Mouse (Mus musculus) intestine, embryonic 16.5 days (tissue): ENCODE measurements at regions not wholly inside any gene's neighbourhood (a gene's known extent, or its start where the extent isn't known, plus 50 kb on each side); places are given as distances from the start of the nearest gene placed in this dataset.

Source experiments
- ATAC-seq: fragments of 200-750 bp; cut with Nextera tagmentation; 2 replicates; pipeline ENCODE4 v1.8.0; 2017; ENCODE audit warnings: moderate TSS enrichment, moderate library complexity
- H3K27ac ChIP-seq: fragments of 300-500 bp; sonication (generic); 2 replicates; pipeline ENCODE4 v1.5.1; 2014; ENCODE audit warnings: mild to moderate bottlenecking, low read length
- H3K27me3 ChIP-seq: fragments of 300-500 bp; sonication (generic); replicated peaks from 2 replicates; pipeline ENCODE4 v1.6.1; 2014; ENCODE audit warnings: low read length, control low read depth, mixed read lengths; ENCODE audit not compliant: control insufficient read depth, insufficient read depth
- H3K36me3 ChIP-seq: fragments of 300-500 bp; sonication (generic); 2 replicates; pipeline ENCODE4 v1.6.1; 2014; ENCODE audit warnings: low read length, control low read depth; ENCODE audit not compliant: control insufficient read depth, insufficient read depth
- H3K4me1 ChIP-seq: fragments of 300-500 bp; sonication (generic); 2 replicates; pipeline ENCODE4 v1.6.1; 2014; ENCODE audit warnings: low read length, control low read depth, mixed read lengths; ENCODE audit not compliant: control insufficient read depth, insufficient read depth
- H3K4me2 ChIP-seq: fragments of 300-500 bp; sonication (generic); 2 replicates; pipeline ENCODE4 v1.6.1; 2014; ENCODE audit warnings: low read depth, low read length, control low read depth
- H3K4me3 ChIP-seq: fragments of 300-500 bp; sonication (generic); 2 replicates; pipeline ENCODE4 v1.5.1; 2014; ENCODE audit warnings: mild to moderate bottlenecking, low read length
- H3K9ac ChIP-seq: fragments of 300-500 bp; sonication (generic); 2 replicates; pipeline ENCODE4 v1.6.1; 2014; ENCODE audit warnings: low read depth, low read length
- H3K9me3 ChIP-seq: fragments of 300-500 bp; sonication (generic); 2 replicates; pipeline ENCODE4 v1.6.1; 2016; ENCODE audit warnings: low read length, control low read depth; ENCODE audit not compliant: control insufficient read depth
- WGBS: fragments of 180-500 bp; shearing (Covaris S2); extraction: QIAGEN DNeasy Blood & Tissue Kit; methylation state at CpG from one replicate; pipeline ENCODE4 v1.1.7; 2014; 5-methylcytosine and 5-hydroxymethylcytosine counted together

- Histone ChIP-seq H3K27me3 (no peaks in the 10 kb centered on the region), H3K4me1 (no peaks in the 10 kb centered on the region), H3K4me3 (no peak overlapping the region), H3K9ac (no peak overlapping the region), H3K27ac (no peak overlapping the region), H3K9me3 (no peaks in the 10 kb centered on the region), H3K36me3 (no peaks in the 10 kb centered on the region), H3K4me2 (no peak overlapping the region)
- ATAC-seq, result no peak
- 73% methylated on average over 12 of the region's 12 CpGs for WGBS
Observed at GRCm38 (mm10) chr8:44744991-44745658, 190.1 kb upstream of the Fat1 start.

- H3K36me3 ChIP-seq, result no peaks in the 10 kb centered on the region
- no peaks in the 10 kb centered on the region for H3K4me1 ChIP-seq
- 73% methylated on average over 6 of the region's 6 CpGs for WGBS
- no peaks in the 10 kb centered on the region for H3K27me3 ChIP-seq
- H3K9ac ChIP-seq, result no peak overlapping the region
- no peak overlapping the region for H3K27ac ChIP-seq
- ATAC-seq, result no peak
- no peak overlapping the region for H3K4me3 ChIP-seq
- no peaks in the 10 kb centered on the region for H3K9me3 ChIP-seq
- no peak overlapping the region for H3K4me2 ChIP-seq
Observed at GRCm38 (mm10) chr8:44758727-44759126, 176.5 kb upstream of the Fat1 start.

GRCm38 (mm10) chr8:44762731-44763130 is 172.5 kb upstream of the Fat1 start:
- Histone ChIP-seq H3K4me1 (peaks cover 3% of the 10 kb centered on the region; the same call in 1 of the 2 replicates), H3K9me3 (no peaks in the 10 kb centered on the region), H3K27me3 (no peaks in the 10 kb centered on the region), H3K27ac (no peak overlapping the region), H3K9ac (no peak overlapping the region), H3K36me3 (no peaks in the 10 kb centered on the region), H3K4me2 (no peak overlapping the region), H3K4me3 (no peak overlapping the region)
- 85% methylated on average over 10 of the region's 10 CpGs for WGBS
- no peak for ATAC-seq

GRCm38 (mm10) chr8:44765194-44765593 is 170.1 kb upstream of the Fat1 start:
- Histone ChIP-seq H3K4me2 (no peak overlapping the region), H3K27ac (no peak overlapping the region), H3K27me3 (no peaks in the 10 kb centered on the region), H3K36me3 (no peaks in the 10 kb centered on the region), H3K9ac (no peak overlapping the region), H3K4me3 (no peak overlapping the region), H3K4me1 (peaks cover 3% of the 10 kb centered on the region; the same call in 1 of the 2 replicates), H3K9me3 (no peaks in the 10 kb centered on the region)
- peak; percentile 73 for ATAC-seq
- 52% methylated on average over 4 of the region's 4 CpGs for WGBS

- Histone ChIP-seq H3K27me3 (no peaks in the 10 kb centered on the region), H3K4me2 (no peak overlapping the region; the same call in 1 of the 2 replicates), H3K36me3 (no peaks in the 10 kb centered on the region), H3K27ac (no peak overlapping the region), H3K4me3 (no peak overlapping the region), H3K4me1 (peaks cover 3% of the 10 kb centered on the region; the same call in 1 of the 2 replicates), H3K9me3 (no peaks in the 10 kb centered on the region), H3K9ac (no peak overlapping the region)
- WGBS, result 56% methylated on average over 5 of the region's 5 CpGs
- ATAC-seq, result peak; percentile 60
Observed at GRCm38 (mm10) chr8:44765677-44766076, 169.6 kb upstream of the Fat1 start.

GRCm38 (mm10) chr8:44766111-44766873 is 169.0 kb upstream of the Fat1 start:
- no peaks in the 10 kb centered on the region for H3K27me3 ChIP-seq
- no peaks in the 10 kb centered on the region for H3K36me3 ChIP-seq
- 60% methylated on average over 12 of the region's 12 CpGs for WGBS
- H3K9me3 ChIP-seq, result no peaks in the 10 kb centered on the region
- ATAC-seq, result no peak
- H3K4me2 ChIP-seq, result no peak overlapping the region
- peaks cover 3% of the 10 kb centered on the region; the same call in 1 of the 2 replicates for H3K4me1 ChIP-seq
- H3K27ac ChIP-seq, result no peak overlapping the region
- no peak overlapping the region for H3K4me3 ChIP-seq
- no peak overlapping the region for H3K9ac ChIP-seq

- Histone ChIP-seq H3K4me2 (no peak overlapping the region), H3K9me3 (no peaks in the 10 kb centered on the region), H3K27ac (no peak overlapping the region), H3K27me3 (no peaks in the 10 kb centered on the region), H3K9ac (no peak overlapping the region), H3K4me1 (peaks cover 3% of the 10 kb centered on the region; the same call in 1 of the 2 replicates), H3K36me3 (no peaks in the 10 kb centered on the region), H3K4me3 (no peak overlapping the region)
- WGBS, result 71% methylated on average over 4 of the region's 4 CpGs
- ATAC-seq, result no peak
Observed at GRCm38 (mm10) chr8:44767271-44767670, 168.0 kb upstream of the Fat1 start.

GRCm38 (mm10) chr8:44779212-44779611 is 156.0 kb upstream of the Fat1 start:
- Histone ChIP-seq H3K9me3 (no peaks in the 10 kb centered on the region), H3K4me3 (no peak overlapping the region), H3K4me1 (no peaks in the 10 kb centered on the region), H3K27me3 (no peaks in the 10 kb centered on the region), H3K9ac (no peak overlapping the region), H3K36me3 (no peaks in the 10 kb centered on the region), H3K4me2 (no peak overlapping the region), H3K27ac (no peak overlapping the region)
- peak; percentile 63 for ATAC-seq
- 77% methylated on average over 1 of the region's 1 CpGs for WGBS

- WGBS, result 80% methylated on average over 9 of the region's 9 CpGs
- H3K4me2 ChIP-seq, result no peak overlapping the region
- no peaks in the 10 kb centered on the region for H3K9me3 ChIP-seq
- no peak overlapping the region for H3K9ac ChIP-seq
- no peaks in the 10 kb centered on the region for H3K36me3 ChIP-seq
- H3K4me1 ChIP-seq, result no peaks in the 10 kb centered on the region
- no peaks in the 10 kb centered on the region for H3K27me3 ChIP-seq
- no peak overlapping the region for H3K27ac ChIP-seq
- no peak for ATAC-seq
- no peak overlapping the region for H3K4me3 ChIP-seq
Observed at GRCm38 (mm10) chr8:44782421-44782820, 152.8 kb upstream of the Fat1 start.
